Mouse (Mus musculus) embryo, embryonic 10.5 days (tissue): Measurements from ENCODE around the gene Grrp1.

Experiments
- DNase-seq: peaks from one replicate; pipeline ENCODE4 v3.0.0-alpha.2; 2015; ENCODE audit warnings: low spot score

Gene Grrp1

DNA sequence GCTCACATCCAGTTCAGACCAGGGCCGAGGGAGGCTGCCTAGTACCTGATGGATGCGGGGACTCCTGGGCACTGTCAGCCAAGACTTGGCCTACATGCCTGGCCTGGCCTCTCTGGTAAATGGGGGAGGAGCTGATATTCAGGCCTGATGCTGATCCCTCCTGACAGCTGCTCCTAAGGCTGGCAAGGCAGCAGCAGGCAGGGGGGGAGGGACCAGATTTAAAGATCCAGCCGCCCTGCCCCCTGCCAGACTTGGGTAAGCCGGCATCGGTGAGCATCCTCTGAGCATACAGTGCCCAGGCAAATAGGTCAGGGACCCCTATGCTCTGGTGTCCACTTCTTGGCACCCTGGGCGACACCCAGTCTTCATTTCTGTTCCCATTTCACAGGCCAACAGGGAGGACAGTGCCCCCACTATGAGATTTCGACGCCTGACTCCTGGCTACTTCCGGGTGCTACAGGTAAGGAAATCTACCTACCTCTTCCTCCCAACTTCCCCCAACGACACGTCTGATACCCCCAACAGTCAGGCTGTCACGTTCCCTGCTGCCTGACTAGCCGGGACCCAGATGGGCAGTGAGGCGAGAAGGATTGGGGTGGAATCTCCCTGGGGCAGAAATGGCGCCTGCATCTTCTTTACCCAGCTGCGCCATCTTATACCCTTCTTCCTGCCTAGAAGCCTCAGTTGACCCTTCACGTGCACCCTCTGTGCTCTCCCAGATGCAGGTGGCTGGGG is 10.2 kb downstream of the Grrp1 start, which contains the start of gene E130218I03Rik:
Gene E130218I03Rik, plus strand, starts transcription at position 147 of the 735 bp plus-strand sequence.
- no peak for DNase-seq

GRCm38 (mm10) chr4:134238686-134239085 is 15.2 kb downstream of the Grrp1 start:
- DNase-seq = peak; percentile 13

DNA sequence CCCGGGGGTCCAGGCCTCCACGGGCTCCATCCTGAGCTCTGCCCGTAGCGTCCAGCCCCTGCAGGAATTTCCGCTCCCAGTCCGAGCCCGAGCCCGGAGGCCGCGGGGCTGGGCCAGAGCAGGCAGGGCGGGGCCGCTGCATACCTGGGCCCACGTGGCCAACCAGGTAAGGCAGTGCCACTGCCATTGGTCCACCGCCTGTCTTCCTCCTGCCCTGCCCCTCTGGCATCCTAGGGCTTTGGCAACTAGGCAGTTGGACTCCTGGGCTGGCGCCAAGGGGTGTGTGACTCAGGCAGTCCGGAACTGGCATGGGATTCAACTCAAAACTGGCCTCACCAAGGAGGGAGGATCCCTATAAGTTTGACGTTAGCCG is 15.6 kb downstream of the Grrp1 start, which contains the start of gene Cnksr1:
Gene Cnksr1, minus strand, starts transcription at position 121 of the 373 bp plus-strand sequence.
- peak; percentile 21 for DNase-seq

DNA sequence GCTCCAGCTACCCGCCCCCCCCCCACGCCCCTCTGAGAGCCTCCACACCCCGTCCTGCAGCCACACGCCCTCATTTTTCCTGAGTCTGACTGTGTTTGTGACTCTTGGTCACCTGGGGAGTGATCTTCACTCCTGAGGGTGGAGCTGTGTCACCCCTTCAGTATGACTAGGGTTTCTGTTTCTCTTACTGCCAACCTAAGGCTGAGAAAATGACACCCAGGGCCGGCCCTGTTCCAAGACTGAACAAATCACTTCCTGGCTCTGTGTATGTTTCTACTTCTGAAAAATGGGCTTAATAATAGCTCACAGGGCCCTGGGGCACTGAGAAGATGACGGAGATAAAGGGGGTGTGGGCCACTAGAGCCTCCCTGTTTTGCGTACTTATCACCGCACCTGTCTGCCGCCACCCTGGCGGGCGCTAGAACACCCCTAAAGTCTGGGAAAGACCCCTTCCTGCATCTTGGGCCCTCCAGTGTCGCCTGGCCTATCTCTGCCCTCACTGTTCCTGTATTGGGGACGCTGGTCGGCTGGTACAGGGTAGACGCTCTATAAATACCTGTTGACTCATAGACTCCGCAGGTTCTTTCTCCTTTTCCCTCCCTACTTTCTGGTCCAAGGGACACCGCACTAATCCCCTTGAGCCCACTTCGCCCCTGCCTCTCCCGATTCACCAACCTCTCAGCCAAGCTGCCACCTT is 16.2 kb downstream of the Grrp1 start:
- DNase-seq = no peak

DNA sequence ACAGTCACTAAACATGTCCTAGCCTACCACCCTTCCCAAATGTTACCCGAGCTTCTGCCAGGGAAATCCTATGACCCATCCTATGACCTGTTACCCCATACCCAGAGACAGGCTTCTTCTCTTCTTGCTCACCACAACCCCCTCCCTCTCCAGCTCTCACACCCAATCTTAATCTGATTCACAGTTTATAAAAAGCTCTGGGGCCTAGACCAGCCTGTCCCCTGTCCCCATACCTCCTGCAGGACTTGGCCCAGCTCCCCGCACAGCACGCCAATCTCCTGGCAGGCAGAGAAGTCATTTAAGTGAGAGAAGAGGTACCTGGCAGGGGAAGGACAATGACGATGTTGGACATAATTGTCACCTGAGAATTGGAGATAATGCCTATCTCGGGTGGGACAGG is 19.0 kb downstream of the Grrp1 start:
- DNase-seq = no peak

GRCm38 (mm10) chr4:134230431-134230830 is 23.5 kb downstream of the Grrp1 start:
- no peak for DNase-seq

- no peak for DNase-seq
Observed at GRCm38 (mm10) chr4:134227194-134227593, 26.7 kb downstream of the Grrp1 start, which contains the start of gene Catsper4. Catsper4 (minus strand) TSS chr4:134227383.

GRCm38 (mm10) chr4:134222793-134223600 is 30.9 kb downstream of the Grrp1 start:
- DNase-seq = no peak

DNA sequence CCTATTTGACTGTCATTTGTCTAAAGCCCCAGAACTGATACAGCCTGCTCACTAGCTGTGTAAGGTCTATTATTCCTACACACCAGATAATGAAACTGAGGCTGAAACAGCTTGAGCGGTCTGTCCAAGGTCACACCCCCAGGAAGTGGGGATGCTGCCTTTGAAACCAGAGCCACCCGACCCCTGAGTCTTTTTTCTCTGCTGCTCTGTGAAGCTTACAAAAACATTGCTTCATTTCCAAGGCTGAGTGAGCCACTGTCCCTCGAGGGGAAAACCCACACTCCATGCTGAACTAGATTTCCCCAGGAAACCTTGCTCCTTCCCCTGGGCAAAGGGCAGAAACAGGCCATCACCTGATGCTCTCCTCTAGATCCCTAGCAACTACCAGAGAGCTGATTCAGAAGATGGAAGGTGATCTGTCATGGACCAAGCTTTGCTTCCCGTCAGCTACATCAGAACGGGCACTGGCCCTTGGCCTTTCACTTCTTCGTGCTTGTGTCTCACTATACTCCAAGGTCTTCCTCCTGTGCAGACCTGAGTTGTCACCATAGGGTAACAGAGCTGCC is 47.3 kb downstream of the Grrp1 start:
- DNase-seq = peak; percentile 13

- DNase-seq = no peak
Observed at GRCm38 (mm10) chr4:134203340-134203896, 50.5 kb downstream of the Grrp1 start.

DNA sequence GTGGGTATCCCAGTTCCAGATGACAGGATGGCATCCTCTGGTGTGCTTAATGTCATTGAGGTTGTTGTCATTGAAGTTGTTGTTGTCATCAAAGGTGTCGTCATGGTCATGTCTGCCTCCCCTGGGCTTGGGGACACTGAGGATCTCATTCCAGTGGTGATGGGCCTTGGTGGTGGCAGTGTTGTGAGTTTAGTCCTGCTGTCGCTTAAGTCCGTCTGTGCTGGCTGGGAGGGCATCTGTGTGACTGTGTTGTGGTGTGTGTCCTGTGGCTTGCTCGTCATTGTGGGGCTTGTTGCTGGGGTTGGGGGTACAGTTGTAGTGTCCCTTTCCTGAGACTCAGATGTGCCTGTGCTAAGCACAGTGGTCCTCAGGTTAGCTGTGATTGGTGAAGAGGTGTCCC is 51.0 kb downstream of the Grrp1 start, which contains the start of gene Gm7534:
Gene Gm7534, minus strand, starts transcription at position 101 of the 400 bp plus-strand sequence.
- DNase-seq = no peak
